Mouse (Mus musculus) right cerebral cortex, adult 18-20 months (tissue): ENCODE results near the gene Cnksr1.
"Not testable (repeated sequence)": the region's sequence is repeated elsewhere in the genome, so short reads cannot be mapped to it uniquely, and the experiment has no call there.

Source experiments
- DNase-seq: peaks from one replicate; pipeline ENCODE4 v3.0.0; 2022; ENCODE audit warnings: mixed read lengths

The Cnksr1 gene

DNA sequence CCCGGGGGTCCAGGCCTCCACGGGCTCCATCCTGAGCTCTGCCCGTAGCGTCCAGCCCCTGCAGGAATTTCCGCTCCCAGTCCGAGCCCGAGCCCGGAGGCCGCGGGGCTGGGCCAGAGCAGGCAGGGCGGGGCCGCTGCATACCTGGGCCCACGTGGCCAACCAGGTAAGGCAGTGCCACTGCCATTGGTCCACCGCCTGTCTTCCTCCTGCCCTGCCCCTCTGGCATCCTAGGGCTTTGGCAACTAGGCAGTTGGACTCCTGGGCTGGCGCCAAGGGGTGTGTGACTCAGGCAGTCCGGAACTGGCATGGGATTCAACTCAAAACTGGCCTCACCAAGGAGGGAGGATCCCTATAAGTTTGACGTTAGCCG, at the start of gene Cnksr1:
TSS of gene Cnksr1 (minus strand) at position 121 of the 373 bp plus-strand sequence.
- DNase-seq: no peak

DNA sequence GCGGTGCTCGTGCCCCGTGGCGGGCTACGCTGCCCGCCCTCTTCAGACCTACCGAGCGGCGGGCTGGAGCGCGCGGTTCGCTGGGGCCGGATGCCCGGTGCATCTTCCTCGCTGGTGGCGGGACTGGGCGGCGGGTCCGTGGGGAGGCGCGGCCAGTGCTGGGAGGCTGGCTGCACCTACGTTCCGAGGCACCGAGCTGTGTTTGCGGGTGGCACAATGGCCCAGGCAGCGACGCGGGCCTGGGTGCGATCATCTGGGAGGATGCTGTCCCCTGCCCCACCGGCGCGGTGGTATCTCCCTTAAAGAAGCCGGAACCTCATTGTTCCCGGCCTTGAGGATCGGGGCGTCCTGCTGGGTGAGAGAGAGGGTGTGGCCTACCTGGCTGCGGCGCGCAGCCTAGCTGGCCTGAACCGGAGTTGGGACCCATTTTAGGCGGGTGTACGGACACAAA, 49.4 kb upstream of the Cnksr1 start, which contains the start of gene Pdik1l:
TSS of gene Pdik1l (minus strand) at position 321 of the 451 bp plus-strand sequence.
- DNase-seq: peak; percentile 72

DNA sequence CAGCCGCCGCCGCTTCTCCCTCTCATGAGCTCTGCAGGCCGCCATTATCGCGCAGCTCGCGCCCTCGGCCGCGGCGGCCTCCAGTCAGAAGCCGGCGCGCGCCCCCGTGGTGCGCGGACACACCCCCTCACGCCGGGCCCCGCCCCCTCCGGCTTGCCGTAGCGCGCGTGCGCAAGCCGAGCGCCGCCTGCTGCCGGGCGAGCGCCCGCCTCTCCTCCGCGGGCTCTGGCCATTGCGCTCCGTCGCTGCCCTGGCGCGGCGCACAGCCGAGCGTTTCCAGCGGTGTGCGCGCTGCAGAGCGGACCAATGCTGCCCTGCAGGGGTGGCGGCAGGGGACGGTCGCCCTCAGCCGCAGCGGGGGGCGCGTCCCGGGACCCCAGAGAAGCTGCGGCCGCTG, 49.0 kb upstream of the Cnksr1 start:
- DNase-seq: peak; percentile 96

DNA sequence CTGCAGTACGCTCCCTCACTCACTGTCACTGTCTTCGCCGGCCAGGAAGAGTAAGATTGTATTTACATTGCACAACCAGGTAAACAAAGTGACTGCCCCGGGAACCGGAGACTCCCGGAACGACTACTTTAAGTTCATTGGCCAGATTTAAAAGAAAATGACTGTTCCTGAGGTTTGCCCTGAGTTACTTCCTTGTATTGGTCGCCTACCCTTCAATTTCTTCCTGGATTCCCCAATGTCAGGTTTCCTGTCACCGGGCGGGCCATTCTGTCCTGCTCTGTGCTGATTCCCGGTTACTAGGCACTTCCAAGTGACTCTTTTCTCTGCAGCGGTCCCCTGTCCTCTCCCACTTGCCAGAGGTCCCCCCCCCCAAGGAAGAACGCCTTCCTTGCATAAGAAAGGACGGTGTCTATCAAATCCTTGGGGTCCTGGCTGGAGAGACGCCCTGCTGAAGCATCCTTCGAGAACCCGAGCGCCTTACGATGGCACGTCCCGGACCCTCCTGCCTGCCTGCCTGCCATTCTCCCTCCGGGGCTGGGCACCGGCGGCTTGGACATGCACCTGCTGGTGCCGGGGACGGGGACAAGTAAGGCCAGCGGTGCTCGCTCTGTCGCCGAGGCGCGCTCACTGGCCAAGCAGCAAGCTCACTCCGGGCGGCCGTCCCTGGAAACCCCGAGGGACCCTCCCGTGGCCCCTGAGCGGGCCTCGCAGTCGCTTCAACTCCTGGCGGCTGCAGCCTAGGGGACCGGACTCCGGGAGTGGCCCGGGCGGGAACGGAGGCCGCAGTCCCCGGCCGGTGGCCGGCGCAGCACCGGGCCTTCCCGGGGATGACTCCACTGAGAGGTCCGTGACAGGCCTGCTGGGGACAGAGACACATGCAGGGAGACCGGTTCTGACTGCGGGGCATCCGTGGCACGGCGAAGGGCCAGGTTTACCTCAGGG, 48.3 kb upstream of the Cnksr1 start:
- DNase-seq: peak; percentile 23

DNA sequence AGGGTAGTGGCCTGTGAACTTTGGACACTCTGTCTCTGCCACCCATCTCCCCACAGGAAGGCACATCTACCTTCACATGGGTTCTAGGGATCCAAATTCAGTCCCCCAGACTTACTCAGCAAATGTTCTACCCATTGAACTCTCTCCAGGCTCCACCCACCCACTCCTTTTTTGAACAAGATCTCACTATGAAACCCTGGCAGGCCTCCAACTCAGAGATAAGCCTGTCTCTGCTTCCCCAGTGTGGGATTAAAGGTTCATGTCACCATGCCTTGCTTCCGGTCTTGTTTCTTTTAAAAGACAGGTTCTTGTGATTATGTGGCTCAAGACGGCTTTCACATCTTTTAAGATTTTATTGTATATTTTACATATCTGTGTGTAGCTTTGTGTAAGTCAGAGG, 46.7 kb upstream of the Cnksr1 start:
- no peak for DNase-seq

DNA sequence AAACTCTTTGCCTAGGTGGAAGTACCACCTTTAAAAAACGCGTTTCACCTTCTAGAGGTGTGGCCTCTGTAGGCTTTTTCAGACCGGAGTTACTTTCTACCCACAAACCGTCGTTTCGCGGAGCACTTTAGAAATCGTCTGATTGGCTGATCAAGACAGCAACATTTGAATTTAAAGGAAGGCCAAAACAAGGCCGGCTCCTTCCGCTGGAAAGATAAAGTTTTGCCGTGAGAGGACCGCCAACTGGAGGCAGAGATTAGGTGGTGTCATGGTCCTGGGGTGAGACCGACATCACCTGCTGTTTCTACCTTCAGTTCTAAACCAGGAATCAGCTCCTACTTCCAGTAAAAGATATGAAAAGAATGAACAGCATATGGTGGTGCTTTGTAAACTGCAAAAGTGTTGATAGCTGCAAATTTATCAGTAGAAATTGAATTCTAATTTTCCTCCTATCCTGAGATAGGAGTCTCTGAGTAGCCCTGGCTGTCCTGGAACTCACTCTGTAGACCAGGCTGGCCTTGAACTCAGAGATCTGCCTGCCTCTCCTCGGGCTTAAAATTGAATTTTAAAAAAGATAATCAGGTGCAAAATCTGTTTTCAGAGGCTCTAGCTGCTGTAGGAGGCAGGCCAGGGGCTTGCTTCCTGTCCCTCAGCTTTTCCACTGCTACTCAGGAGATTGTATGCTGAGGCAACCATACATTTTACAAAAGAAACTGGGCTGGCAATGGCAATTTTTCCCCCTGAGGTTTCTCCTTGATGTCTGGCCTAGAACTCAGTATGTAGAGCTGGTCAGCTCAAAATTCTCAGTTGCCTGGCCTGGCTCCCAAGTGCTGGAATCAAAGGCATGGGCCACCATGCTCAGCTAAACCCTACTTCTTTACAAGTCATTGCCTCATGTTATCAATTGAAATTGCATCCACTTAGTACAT, 35.5 kb upstream of the Cnksr1 start:
- DNase-seq: no peak

DNA sequence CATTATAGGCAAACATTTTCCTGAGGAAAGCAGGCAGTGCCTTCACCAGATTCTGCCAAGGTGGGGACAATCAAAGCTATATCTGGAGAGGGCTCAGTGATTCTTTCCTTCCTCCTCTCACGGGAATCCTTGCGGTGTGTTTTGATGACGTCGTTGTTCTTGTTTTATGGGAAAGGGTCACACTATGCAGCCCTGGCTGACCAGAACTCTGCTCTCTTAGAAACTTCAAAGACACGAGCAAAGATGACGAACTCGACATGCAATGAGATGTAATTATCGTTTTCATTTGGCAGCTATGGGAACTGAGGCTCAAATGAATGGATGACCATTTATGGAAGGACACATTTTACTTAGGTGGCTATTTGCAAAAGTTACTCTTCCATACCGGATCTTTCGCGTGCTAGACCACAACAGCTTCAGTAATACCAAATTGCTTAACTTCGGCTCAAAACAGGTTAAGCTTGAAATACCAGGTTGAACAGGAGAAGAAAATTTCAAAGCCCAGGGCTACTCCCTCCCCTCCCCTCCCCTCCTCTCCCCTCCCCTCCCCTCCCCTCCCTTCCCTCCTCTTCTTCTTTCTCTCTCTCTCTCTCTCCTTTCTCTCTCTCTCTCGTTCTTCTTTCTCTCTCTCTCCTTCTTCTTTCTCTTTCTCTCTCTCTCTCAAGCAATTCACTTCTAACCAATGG, 34.7 kb upstream of the Cnksr1 start:
- no peak for DNase-seq

DNA sequence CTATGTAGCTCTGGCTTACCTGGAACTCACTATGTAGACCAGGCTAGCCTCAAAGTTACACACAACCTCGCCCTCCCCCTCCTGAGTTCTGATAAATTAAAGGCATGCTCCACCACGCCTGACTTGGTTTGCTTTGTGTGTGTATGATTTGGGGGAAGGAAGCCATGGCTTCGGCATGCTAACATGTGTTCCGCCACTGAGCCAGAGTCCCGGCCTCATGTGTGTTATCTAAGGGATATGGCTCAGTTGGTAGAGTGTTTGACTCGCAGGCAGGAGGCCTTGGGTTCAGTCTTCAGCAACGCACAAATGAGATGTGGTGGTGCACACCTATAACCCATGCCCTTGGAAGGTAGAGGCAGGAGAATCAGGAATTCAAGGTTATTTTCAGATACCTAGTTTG, 33.8 kb upstream of the Cnksr1 start:
- no peak for DNase-seq

DNA sequence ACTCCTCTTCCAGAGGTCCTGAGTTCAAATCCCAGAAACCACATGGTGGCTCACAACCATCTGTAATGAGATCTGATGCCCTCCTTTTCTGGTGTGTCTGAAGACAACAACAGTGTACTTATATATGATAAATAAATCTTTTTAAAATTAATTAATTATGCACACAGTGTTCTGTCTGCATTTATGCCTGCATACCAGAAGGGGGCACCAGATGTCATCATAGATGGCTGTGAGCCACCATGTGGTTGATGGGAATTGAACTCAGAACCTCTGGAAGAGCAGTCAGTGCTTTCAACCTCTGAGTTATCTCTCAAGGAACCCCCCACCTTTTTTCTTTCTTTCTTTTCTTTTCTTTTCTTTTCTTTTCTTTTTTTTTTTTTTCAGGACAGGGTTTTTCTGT, 31.4 kb upstream of the Cnksr1 start:
- DNase-seq: not testable (repeated sequence)

DNA sequence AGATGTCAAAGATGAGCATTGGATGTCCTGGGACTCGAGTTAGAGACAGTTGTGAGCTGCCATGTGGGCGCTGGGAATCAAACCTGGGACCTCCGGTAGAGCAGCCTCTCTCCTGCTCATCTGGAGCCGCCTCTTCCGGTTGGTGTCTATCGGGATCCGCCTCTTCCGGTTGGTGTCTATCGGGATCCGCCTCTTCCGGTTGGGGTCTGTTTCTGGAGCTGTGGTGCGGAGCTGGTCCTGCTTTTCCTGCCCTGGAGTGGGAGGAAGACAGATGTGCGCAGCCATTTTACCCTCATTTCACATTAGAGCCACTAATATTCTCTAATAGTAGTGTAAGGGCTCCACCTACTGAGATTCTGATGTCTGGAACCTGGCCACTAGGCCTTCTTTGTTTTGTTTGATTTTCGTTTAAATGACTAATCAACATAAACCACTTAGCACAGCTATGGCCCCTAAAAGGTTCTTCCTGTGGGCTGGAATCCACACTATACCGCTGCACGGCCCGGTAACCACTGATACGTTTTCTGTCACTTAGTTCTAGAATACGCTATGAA, 30.0 kb upstream of the Cnksr1 start:
- no peak for DNase-seq

DNA sequence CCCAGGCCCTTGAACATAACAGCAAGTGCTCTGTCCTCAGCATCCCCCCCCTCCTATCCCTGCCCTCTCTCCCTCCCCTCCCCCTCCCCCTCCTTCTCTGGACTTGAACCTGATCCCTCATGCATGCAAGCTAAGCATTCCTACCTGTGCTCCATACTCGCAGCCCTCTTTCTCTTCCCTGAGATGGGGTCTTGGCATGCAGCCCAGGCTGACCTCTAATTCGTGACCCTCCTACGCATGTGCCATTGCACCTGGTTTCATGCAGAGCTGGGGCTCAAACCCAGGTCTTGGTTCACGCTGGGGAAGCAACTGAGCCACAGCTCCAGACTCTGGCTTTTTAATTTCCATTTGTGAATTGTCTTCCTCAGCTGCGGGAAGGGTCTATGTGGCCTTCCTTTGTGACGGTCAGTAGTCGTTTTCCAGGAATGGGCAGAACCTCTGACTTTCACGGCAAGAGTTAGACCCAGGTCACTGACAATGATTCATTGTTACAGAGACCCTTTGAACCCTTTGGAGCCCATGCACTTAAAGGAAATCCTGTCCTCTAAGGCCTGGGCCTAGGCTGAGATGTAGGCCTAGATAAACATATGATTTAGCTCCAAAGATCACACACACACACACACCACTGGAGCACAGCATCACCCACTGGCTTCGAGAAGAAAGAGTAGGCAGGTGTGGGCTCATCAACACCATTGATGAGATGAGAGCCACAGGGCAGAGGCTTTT, 27.8 kb upstream of the Cnksr1 start:
- DNase-seq: no peak

DNA sequence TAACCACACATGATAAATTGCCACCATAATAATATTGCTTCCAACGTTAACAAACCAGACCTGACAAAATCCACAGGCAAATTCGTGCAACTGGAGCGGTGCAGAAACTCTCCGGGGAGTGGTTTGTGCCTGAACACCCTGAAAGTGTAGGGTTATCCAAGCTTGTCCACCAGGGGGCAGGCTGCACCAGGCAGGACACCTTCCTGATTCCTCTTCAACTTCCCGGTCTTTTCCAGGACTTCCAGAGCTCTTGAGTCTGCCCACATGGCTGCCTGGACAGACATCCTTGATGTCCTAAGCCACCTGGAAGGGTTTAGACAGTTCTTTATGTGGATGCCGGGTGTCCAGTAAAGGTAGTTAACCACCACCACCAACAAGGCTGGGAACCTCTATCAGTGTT, 25.0 kb upstream of the Cnksr1 start:
- DNase-seq: peak; percentile 38

DNA sequence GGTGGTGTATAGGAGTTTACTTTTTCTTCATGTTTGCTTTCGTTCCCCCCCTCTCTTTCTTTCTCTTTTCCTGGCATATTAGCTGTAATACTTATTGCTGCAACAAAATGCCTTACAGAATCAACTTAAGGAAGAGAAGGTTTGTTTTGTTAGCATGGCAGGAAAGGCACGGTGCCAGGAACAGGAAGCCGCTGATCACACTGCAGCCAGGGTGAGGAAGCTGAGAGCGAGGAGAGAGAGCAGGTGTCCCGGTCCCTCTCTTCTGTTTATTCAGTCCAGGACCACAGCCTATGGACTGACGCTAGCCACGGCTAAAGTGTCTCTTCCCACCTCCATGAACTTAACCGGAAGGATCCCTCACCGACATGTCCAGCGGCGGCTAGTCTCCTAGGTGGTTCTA, 20.2 kb upstream of the Cnksr1 start:
- no peak for DNase-seq

DNA sequence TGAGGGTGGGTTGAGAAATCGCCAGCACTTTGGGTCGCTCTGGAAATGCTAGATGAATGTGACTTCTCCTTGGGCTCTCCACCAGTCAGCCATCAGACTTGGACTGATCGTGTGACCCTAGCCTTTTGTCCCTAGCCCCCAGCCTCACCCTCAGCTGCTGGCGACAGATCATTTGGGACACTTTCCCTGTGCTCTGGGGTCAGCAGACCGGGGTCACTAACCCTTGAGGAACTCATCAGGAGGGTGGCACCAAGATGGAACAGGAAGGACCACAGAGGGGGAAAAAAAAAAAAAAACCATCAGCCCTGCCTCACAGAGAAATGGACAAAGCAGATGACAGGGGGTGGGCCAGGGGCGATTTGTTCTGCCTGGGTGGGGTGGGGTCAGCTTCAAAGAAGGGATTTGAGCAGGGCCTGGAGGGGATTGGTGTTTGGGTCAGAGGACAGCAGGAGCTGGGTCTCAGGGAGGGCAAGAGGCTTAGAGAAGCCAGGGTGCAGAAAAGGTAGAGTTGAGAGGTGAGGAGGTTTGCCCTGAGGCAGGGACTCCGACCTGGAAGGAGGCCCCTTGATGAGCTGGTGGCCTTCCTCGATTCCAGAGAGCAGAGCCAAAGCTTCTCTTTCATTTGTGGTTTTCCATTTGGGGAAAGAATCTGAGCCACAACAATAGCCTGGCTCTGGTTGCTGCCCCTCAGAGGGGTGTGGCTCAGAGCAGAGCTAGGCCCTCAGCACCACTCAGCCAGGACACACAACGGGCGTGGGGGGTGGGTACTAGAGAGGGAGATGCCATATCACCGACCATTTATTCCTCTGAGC, 19.2 kb upstream of the Cnksr1 start:
- DNase-seq: no peak

DNA sequence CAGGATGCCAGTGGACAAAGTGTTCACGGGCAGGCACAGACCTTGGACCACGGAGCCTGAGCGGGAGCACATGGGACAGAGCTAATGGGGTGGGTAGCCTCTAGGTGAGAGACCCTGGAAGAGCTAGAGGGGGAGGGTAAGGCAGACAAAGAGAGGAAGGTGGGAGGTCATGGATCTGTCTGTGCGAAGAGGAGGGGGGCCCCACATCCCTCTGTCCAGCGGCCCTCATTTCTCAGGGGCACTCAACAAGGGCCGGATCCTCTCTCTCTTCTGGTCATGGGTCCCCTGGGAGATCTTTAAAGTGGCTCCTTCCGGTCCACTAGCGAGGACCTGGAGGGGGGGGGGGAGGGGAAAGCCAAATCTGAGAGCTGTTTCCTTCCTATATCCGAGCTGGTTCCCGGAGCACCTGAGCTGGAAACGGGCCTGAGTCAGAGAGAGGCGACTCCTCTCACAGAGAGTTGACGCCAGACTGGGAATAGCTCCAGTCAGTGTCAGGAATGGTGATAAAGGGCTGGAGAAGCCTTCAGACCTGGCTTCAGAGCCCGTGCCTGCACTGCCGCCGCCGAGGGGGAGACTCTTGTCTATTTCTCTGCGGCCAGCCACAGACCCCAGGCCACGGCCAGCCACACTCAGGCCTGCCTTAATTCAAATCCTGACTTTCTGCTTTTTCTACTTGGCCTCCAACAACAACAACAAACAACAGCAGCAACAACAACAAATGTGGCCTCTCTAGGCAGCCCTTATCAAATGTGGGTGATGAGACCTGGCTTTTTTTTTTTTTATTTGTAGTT, 18.4 kb upstream of the Cnksr1 start:
- DNase-seq: no peak

DNA sequence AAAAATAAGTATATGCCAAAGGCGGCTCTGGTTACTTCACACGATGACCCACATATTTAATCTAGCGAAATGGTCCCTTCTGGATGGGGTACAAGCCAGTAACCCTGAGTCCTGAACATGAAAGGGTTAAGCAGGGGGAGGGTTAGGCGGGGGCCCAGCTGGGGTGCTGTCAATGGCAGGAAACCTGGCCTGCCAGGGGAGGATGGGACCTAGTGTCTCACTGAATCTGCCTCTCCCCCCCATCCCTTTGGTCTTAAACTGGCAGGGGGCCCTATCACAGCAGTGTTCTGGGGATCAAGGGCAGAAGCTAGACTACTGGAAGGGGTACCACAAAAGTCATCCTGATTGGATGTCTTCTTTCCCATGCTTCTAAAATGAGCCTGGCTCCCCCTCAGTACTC, 17.7 kb upstream of the Cnksr1 start:
- DNase-seq: no peak

DNA sequence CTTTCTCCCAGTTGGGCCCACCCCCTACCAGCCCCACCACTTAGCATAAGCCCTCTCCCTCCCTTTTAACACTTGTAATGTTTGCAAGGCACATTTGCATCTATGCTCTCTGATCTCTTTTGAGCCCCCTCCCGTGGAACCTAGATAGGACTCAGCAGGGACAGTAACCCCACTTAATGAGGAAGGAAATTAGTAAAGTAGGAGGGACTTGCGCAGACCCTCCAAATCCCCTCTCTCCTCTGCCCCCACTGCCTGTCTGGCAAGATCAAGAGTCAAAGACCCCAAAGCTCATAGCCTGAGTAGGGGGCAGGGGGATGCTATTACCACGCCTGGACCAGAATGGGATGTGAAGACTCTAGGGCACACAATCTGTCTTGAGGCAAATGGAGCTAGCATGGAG, 16.6 kb upstream of the Cnksr1 start:
- DNase-seq: no peak

DNA sequence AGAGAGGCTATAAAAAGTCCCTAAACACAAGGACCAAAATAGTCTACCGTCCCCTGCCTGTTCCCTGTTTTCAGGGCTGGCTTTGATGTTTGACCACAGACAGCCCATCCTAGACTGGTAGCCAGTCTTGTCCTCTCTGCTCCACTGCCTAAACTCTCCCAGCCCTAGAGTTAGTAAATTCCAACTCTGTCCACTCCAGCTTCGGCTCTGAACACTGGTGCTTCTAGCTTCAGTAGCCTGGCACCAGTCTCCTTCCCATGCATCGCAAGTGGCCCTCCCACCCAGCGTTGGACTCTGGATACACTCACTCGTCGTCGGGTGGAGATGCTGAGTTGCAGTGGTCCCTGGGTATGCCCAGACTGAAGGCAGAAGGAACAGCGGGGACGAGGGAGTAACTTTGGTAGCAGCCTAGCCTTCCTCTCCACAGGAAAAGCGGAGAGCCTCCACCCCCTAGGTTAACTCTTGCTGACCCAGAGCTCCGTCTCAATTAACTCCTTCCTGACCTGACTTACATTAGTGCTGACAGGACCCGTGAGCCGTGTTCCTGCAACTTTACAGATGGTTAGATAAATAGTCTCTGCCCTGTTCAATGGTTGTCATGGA, 15.6 kb upstream of the Cnksr1 start, which contains the start of gene Grrp1:
TSS of gene Grrp1 (minus strand) at position 385 of the 603 bp plus-strand sequence.
- DNase-seq: no peak

DNA sequence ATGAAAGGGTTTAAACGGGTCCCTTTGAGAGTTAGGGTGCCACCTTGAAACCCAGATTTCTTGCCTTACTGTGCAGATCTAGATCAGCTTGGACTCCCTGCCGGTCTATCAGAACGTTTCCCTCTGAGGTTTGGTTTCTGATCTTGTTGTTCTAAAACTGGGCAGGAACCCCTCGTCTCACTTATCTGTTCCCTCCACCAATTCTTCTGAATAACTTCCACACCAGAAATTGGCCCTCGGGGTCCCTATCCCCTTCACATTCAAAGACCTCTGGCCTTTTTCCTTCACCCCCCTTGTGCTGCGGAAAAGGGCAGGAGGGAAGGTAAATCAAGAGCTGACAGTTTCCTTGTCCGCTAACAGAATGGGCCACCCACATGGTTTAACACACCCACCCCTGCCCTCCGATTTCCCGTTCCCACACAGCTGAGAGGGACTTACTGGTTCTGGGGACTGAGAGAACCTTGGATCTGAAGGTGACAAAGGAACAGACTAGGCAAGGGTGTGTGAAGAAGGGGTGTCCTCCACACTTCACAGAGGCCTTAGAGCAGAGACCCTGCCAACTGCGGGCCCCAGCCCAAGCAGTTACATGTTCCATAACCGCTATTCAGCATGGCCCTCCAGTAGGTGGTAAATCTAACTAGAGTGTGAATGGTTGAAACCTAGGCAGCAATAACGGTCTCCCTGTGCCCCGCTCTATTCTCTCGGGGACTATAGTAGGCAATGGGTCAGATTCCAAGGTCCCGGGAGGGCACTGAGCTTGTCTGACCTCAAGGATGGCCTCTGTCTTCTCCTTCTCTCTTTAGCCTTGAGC, 14.9 kb upstream of the Cnksr1 start:
- DNase-seq: no peak
